25 mouse cellular contexts compared by ENCODE assay signal in the genomic region with DNA sequence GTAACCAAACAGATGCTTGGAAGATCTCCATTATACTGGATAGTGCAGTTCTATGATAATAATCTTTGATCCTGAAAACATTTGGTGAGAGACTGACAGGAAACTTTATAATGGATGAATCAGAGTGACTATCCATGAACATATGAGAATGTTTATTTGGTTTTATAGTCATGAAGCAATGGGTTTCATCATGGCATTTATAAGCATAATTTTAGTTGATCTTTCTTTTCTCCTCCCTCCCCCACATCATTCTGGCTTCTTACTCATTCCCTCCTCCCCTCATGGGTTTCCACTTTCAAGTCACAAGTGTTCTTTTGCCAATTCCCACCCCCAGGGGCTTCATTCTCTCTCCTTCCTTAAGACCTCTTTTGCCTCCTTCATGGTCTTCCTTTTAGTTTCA. TPM values are rescaled to one million over a fixed set of nuclear protein-coding genes. Genes with fewer than 3 reads are reported as not detected.
DNase-seq lines count a peak whose midpoint lies in the region; ATAC-seq and TF ChIP-seq lines count a peak whose summit lies in the region.
"Had no signal": no experiment of that assay in that cellular context is flagged by ENCODE, and none has a peak within 500 bp of the region (broad histone marks: within the 10 kb centered on the region; RNA-seq: fewer than 3 reads in every experiment).

No protein-coding gene starts in this region.

- intact Hi-C loops in left cerebral cortex, postnatal 10 days (cut with DNase I): no loop called here

- H3K9ac ChIP-seq in heart, embryonic 11.5 days (ENCODE audit: low read depth, low read length): no peak overlapping the region
- H3K9ac ChIP-seq: embryonic facial prominence, embryonic 12.5 days; embryonic facial prominence, embryonic 15.5 days; forebrain, embryonic 12.5 days; forebrain, embryonic 15.5 days; heart, embryonic 13.5 days; hindbrain, embryonic 13.5 days; intestine, embryonic 15.5 days had no signal

- no peak for ATAC-seq in heart, embryonic 11.5 days (replicated peaks; ENCODE audit: insufficient number of reproducible peaks, low FRiP score, low TSS enrichment)
- ATAC-seq in activated CD4-positive, CD25-positive, alpha-beta regulatory T cell, adult 4 months: no peak
- ATAC-seq: forebrain, embryonic 15.5 days; hindbrain, embryonic 16.5 days; intestine, embryonic 15.5 days had no signal

- H3K27me3 ChIP-seq in heart, embryonic 11.5 days (ENCODE audit: control insufficient read depth, insufficient read depth, low read length): no peaks in the 10 kb centered on the region
- no peaks in the 10 kb centered on the region for H3K27me3 ChIP-seq in C2C12 (ENCODE audit: control insufficient read depth, insufficient read depth, insufficient read length)
- H3K27me3 ChIP-seq: embryonic facial prominence, embryonic 12.5 days; embryonic facial prominence, embryonic 15.5 days; forebrain, embryonic 12.5 days; forebrain, embryonic 15.5 days; heart, embryonic 13.5 days; hindbrain, embryonic 13.5 days; intestine, embryonic 15.5 days had no signal

- no peak overlapping the region for H3K27ac ChIP-seq in heart, embryonic 11.5 days (ENCODE audit: low read depth, low read length)
- H3K27ac ChIP-seq in brown adipose tissue, adult 24 weeks (replicated peaks; ENCODE audit: low read depth, low read length): peak overlapping the region; percentile 85
- H3K27ac ChIP-seq: embryonic facial prominence, embryonic 12.5 days; embryonic facial prominence, embryonic 15.5 days; forebrain, embryonic 12.5 days; forebrain, embryonic 15.5 days; heart, embryonic 13.5 days; hindbrain, embryonic 10.5 days; hindbrain, embryonic 13.5 days; intestine, embryonic 15.5 days had no signal

- TF ChIP-seq CTCF in C2C12 (IDR thresholded peaks at IDR 0.05; ENCODE audit: control insufficient read depth, insufficient read depth, insufficient read length): no peak

- no peaks in the 10 kb centered on the region for H3K36me3 ChIP-seq in heart, embryonic 11.5 days (ENCODE audit: control insufficient read depth, insufficient read depth, low read length)
- H3K36me3 ChIP-seq in C2C12 (ENCODE audit: control insufficient read depth, insufficient read depth): no peaks in the 10 kb centered on the region
- H3K36me3 ChIP-seq: forebrain, embryonic 12.5 days; intestine, embryonic 15.5 days had no signal

- no peak overlapping the region for H3K4me3 ChIP-seq in heart, embryonic 11.5 days (ENCODE audit: low read depth, low read length)
- H3K4me3 ChIP-seq in C2C12 (ENCODE audit: insufficient read depth, poor library complexity, severe bottlenecking): no peak overlapping the region
- no peak overlapping the region for H3K4me3 ChIP-seq in brown adipose tissue, adult 24 weeks (ENCODE audit: insufficient read depth, low read depth, low read length)
- H3K4me3 ChIP-seq: embryonic facial prominence, embryonic 12.5 days; embryonic facial prominence, embryonic 15.5 days; erythroblast, embryonic 14.5 days; forebrain, embryonic 12.5 days; forebrain, embryonic 15.5 days; heart, embryonic 13.5 days; hindbrain, embryonic 10.5 days; hindbrain, embryonic 13.5 days; intestine, embryonic 15.5 days had no signal

- DNase-seq in heart, adult 8-10 months (ENCODE audit: low spot score): peak; percentile 26
- peak; percentile 63 for DNase-seq in 3T3-L1 (ENCODE audit: low read depth, low spot score)
- no peak for DNase-seq in adrenal gland, postnatal 14 days
- DNase-seq in left cerebral cortex, postnatal 10 days (ENCODE audit: extremely low spot score in 1 of 2, low spot score in 2 of 2): no peak
- DNase-seq: adrenal gland, postnatal 10 days; cerebellum, adult 18-20 months; cerebellum, adult 9-11 months; cerebellum, postnatal 25 days; gastrocnemius, postnatal 25 days; heart, postnatal 36 days; kidney, adult 11 months had no signal

- H3K79me3 ChIP-seq in C2C12 (ENCODE audit: low read depth): no peaks in the 10 kb centered on the region

- H3K9me3 ChIP-seq in heart, embryonic 11.5 days (replicated peaks; ENCODE audit: control insufficient read depth, low read length): no peaks in the 10 kb centered on the region
- H3K9me3 ChIP-seq: embryonic facial prominence, embryonic 12.5 days; embryonic facial prominence, embryonic 15.5 days; forebrain, embryonic 12.5 days; forebrain, embryonic 15.5 days; heart, embryonic 13.5 days; hindbrain, embryonic 10.5 days; hindbrain, embryonic 13.5 days; intestine, embryonic 15.5 days had no signal

- H3K4me2 ChIP-seq in heart, embryonic 11.5 days: no peak overlapping the region
- H3K4me2 ChIP-seq: embryonic facial prominence, embryonic 12.5 days; embryonic facial prominence, embryonic 15.5 days; forebrain, embryonic 12.5 days; forebrain, embryonic 15.5 days; heart, embryonic 13.5 days; hindbrain, embryonic 13.5 days; intestine, embryonic 15.5 days had no signal

- no peak overlapping the region for H3ac ChIP-seq in C2C12 (ENCODE audit: control insufficient read depth, insufficient read length, low read depth)

- no peaks in the 10 kb centered on the region for H3K79me2 ChIP-seq in C2C12 (ENCODE audit: control insufficient read depth, insufficient read depth)

- H3K4me1 ChIP-seq in heart, embryonic 11.5 days (ENCODE audit: control insufficient read depth, insufficient read depth, low read length): no peaks in the 10 kb centered on the region
- peaks cover 2% of the 10 kb centered on the region; the same call in 1 of the 2 replicates for H3K4me1 ChIP-seq in brown adipose tissue, adult 24 weeks (ENCODE audit: control insufficient read depth, insufficient read depth, insufficient read length, low read length)
- H3K4me1 ChIP-seq: embryonic facial prominence, embryonic 12.5 days; embryonic facial prominence, embryonic 15.5 days; forebrain, embryonic 12.5 days; forebrain, embryonic 15.5 days; heart, embryonic 13.5 days; hindbrain, embryonic 10.5 days; hindbrain, embryonic 13.5 days; intestine, embryonic 15.5 days had no signal

TF ChIP-seq in C2C12, 6 proteins besides CTCF, POLR2A, EP300 and RAD21:
- TF ChIP-seq CEBPB (IDR thresholded peaks at IDR 0.05; ENCODE audit: low read depth) (peak; percentile 63), MYOD1 (IDR thresholded peaks at IDR 0.05; ENCODE audit: control insufficient read depth, insufficient read length, low read depth) (no peak)

RNA-seq across cellular contexts. Expression of gene 4930402H24Rik, which starts 19.2 kb away (rescaled TPM):
- 10 to 100 TPM; 41.2 to 57.7 (median 51.0) TPM for total RNA-seq in heart, adult 8-10 months (2022)
- 47.8 and 48.6 TPM in 2 replicates for polyA plus RNA-seq in heart, embryonic 11.5 days (2014; fragmentation: Nextera tagmentation; extraction: Ambion mirVana)
- polyA plus RNA-seq in C2C12 (2012; fragmentation: generic; extraction: Trizol): 11.7 TPM
- 62.1 and 105 TPM in 2 replicates for polyA plus RNA-seq in brown adipose tissue, adult 24 weeks (2012; ENCODE audit: insufficient read depth, insufficient read length, missing spikeins)
- 10 to 100 TPM in 1 of 2 experiments, 1 to 10 TPM in 1; 9.5 to 11.6 TPM for polyA plus RNA-seq in activated CD4-positive, CD25-positive, alpha-beta regulatory T cell, adult 4 months (2017; shearing (Covaris generic))
- total RNA-seq in adrenal gland, postnatal 14 days (2021): 36.3 and 43.6 TPM in 2 replicates
- 10 to 100 TPM; 71.8 to 77.5 TPM for total RNA-seq in left cerebral cortex, postnatal 10 days (2021)

RNA-seq across cellular contexts. Expression of gene Atrn, which starts 19.3 kb away (rescaled TPM):
- 10 to 100 TPM; 21.3 to 25.8 (median 24.2) TPM for total RNA-seq in heart, adult 8-10 months (2022)
- polyA plus RNA-seq in heart, embryonic 11.5 days (2014; fragmentation: Nextera tagmentation; extraction: Ambion mirVana): 6.5 and 8.0 TPM in 2 replicates
- 5.6 TPM for polyA plus RNA-seq in C2C12 (2012; fragmentation: generic; extraction: Trizol)
- polyA plus RNA-seq in brown adipose tissue, adult 24 weeks (2012; ENCODE audit: insufficient read depth, insufficient read length, missing spikeins): 9.0 and 9.7 TPM in 2 replicates
- polyA plus RNA-seq in activated CD4-positive, CD25-positive, alpha-beta regulatory T cell, adult 4 months (2017; shearing (Covaris generic)): 1 to 10 TPM; 4.6 to 6.2 TPM
- 29.6 and 30.7 TPM in 2 replicates for total RNA-seq in adrenal gland, postnatal 14 days (2021)
- 100 to 1,000 TPM; 117 to 120 TPM for total RNA-seq in left cerebral cortex, postnatal 10 days (2021)

Comparison
In these comparisons a context has a peak if more than half of its experiments do, and no peak if none do; other contexts are left out.
1. DNase-seq: peak in heart, adult 8-10 months (single experiment) and 3T3-L1 (single experiment); none in adrenal gland, postnatal 14 days (single experiment) and left cerebral cortex, postnatal 10 days (0 of 2).